Mouse (Mus musculus): ENCODE results near the gene Olfr317.
"Not testable (repeated sequence)": the region's sequence is repeated elsewhere in the genome, so short reads cannot be mapped to it uniquely, and the experiment has no call there.

Olfr317 gene

GRCm38 (mm10) chr11:58738792-58739262, at the start of gene Olfr317:
Gene Olfr317 (minus strand): TSS chr11:58739212.
- no peak for DNase-seq (ENCODE audit: low spot score)

DNA sequence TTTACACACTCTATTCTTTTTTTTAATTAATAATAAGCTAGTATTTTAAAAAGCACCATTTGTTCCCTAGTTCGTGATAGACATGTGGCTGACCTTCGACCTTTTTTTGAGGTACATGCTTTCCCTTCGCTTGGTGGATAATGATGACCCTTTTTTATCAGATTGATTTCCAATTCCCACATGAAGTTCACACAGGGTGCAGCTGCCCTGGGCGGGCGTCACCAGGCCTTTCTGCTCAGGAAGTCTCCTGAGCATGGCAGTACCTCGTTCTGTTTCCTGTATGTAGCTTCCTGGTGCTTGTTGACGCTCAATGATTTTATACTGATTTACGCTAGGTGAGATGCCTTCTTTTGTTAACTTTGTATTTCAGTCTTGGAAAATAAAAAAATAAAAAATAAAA, 49.3 kb upstream of the Olfr317 start:
- DNase-seq (ENCODE audit: low spot score), result no peak

DNA sequence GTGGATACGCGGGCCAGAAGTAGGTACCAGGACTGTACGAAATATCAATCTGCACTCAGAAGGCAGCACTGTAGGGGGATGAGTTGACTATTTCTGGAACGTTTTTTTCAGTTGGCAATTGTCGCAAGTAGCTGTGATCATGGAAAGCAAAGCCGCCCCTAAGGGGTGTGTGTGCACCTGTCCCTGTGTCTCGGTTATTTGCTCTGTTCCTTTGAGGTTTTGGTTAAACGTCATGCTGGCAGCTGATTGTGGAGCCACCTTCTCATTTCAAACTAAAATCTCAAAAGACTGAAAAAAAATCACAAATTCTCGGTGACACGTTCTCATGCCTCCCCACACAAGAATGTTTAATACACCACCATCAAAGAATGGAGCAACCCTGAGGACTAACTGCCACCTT, 48.6 kb upstream of the Olfr317 start:
- no peak for DNase-seq (ENCODE audit: low spot score)

- DNase-seq (ENCODE audit: low spot score), result no peak
Measured at GRCm38 (mm10) chr11:58784182-58784581, 45.2 kb upstream of the Olfr317 start.

- DNase-seq (ENCODE audit: low spot score), result no peak
Measured at GRCm38 (mm10) chr11:58782480-58783089, 43.6 kb upstream of the Olfr317 start, which contains the start of gene Olfr314. Gene Olfr314 (plus strand): TSS chr11:58782952.

DNA sequence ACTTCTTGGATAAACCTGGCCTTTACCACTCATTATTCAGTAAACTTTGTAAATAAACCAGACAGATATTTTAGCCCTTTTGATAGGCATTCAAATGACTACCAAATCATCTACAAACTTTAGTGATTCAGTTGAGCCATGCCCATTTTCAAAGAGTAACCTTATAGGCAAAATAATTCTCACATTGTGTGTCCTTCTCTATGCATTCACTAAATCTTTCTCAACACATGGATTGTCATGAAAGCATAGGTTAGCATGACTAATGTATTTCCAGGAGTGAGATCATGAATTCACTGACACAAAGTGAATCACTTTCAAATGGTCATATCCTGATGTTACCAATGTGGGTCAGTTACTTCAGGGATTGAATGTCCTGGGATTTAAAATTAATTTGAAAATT, 33.9 kb upstream of the Olfr317 start, which contains the start of gene Olfr315:
TSS of gene Olfr315 (plus strand) at position 301 of the 400 bp plus-strand sequence.
- no peak for DNase-seq (ENCODE audit: low spot score)

- DNase-seq (ENCODE audit: low spot score), result no peak
Measured at GRCm38 (mm10) chr11:58752434-58752833, 13.4 kb upstream of the Olfr317 start, which contains the start of gene Olfr316. Gene Olfr316 (plus strand): TSS chr11:58752734.

DNA sequence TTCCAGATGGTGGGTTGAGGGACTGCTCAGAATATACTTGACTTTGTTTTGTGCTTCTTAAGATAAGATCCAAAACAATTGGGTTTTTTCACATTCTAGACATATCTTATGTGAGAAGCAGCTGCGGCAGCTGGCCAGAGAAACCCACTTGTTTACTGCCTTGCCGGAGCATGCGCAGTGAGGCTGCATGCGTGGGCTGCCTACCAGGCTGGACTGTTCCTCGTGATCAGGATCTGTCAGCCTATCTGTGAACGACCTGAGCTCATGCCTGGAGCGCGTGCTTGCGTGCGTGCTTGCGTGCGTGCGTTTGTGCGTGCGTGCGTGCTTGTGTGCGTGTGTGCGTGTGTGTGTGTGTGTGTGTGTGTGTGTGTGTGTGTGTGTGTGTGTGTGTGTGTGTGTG, 12.1 kb upstream of the Olfr317 start:
- not testable (repeated sequence) for DNase-seq (ENCODE audit: low spot score)

GRCm38 (mm10) chr11:58733372-58733771, 5.6 kb downstream of the Olfr317 start:
- DNase-seq (ENCODE audit: low spot score), result no peak

- not testable (repeated sequence) for DNase-seq (ENCODE audit: low spot score)
Measured at GRCm38 (mm10) chr11:58727896-58728650, 10.9 kb downstream of the Olfr317 start.

GRCm38 (mm10) chr11:58723914-58724313, 15.1 kb downstream of the Olfr317 start, which contains the start of gene Olfr318:
Gene Olfr318 (minus strand): TSS chr11:58724014.
- no peak for DNase-seq (ENCODE audit: low spot score)

- no peak for DNase-seq (ENCODE audit: low spot score)
Measured at GRCm38 (mm10) chr11:58719701-58720100, 19.3 kb downstream of the Olfr317 start.

DNA sequence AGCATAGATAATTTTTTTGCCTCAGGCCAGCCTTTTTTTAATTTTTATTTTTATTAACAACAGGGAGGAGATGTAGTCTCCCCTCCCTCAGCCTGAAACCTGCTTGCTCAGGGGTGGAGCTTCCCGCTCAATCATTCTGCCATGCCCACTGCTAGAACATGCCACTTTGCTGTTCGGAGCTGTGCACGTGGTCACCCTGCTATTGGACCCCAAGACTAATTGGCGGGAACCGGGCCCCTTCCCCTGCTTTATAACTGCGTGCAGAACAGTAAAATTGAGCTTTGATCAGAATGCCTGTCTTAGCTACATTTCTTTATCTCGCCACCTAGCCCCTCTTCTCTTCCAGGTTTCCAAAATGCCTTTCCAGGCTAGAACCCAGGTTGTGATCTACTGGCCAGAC, 21.3 kb downstream of the Olfr317 start:
- not testable (repeated sequence) for DNase-seq (ENCODE audit: low spot score)

DNA sequence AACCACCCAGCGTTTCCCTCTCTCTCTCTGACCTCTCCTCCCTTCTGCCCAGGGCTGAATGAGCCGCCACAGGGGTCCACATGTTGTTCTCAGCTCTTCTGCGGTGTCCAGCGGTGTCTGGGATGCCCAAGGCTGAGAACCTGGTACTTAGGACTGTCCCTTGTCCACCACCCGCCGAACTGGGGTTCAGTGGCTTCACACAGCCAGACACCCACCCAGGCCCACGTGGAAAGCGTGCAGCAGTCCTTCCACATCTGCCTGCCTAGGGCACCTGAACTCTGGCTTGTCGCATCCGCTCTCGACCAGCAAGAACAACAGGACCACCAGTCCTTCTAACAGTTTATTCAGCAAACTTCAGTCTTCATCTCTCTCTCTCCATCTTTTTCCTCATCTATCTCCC, 29.9 kb downstream of the Olfr317 start:
- no peak for DNase-seq (ENCODE audit: low spot score)

GRCm38 (mm10) chr11:58698862-58699261, 40.1 kb downstream of the Olfr317 start, which contains the start of gene Olfr319:
Gene Olfr319 (plus strand): TSS chr11:58699162.
- no peak for DNase-seq (ENCODE audit: low spot score)
